Mouse (Mus musculus) testis, adult 2 months (tissue): ENCODE data around the gene Hmg20b. TPM values are rescaled to one million over a fixed set of nuclear protein-coding genes. Genes with fewer than 3 reads are reported as not detected.

ENCODE experiments used
- H3K27ac ChIP-seq: fragments of 200-500 bp; 2 replicates; pipeline ENCODE4 v1.5.1; 2012; ENCODE audit warnings: low read depth, low read length; ENCODE audit not compliant: control insufficient read depth, insufficient read depth
- H3K27me3 ChIP-seq: fragments of 200-500 bp; 2 replicates; pipeline ENCODE4 v1.6.1; 2012; ENCODE audit warnings: mild to moderate bottlenecking, low read length, moderate library complexity; ENCODE audit not compliant: control insufficient read depth, insufficient read depth
- H3K36me3 ChIP-seq: fragments of 200-500 bp; 2 replicates; pipeline ENCODE4 v1.6.1; 2012; ENCODE audit warnings: mild to moderate bottlenecking, low read length; ENCODE audit not compliant: control insufficient read depth, insufficient read depth
- H3K4me1 ChIP-seq: fragments of 200-500 bp; 2 replicates; pipeline ENCODE4 v1.6.1; 2012; ENCODE audit warnings: low read length; ENCODE audit not compliant: control insufficient read depth, insufficient read depth
- H3K4me3 ChIP-seq: fragments of 200-500 bp; 2 replicates; pipeline ENCODE4 v1.5.1; 2012; ENCODE audit warnings: low read depth, mild to moderate bottlenecking, low read length, moderate library complexity, mixed read lengths; ENCODE audit not compliant: control insufficient read depth
- CTCF ChIP-seq: fragments of 200-500 bp; IDR thresholded peaks from 2 replicates; pipeline ENCODE4 v1.5.1; 2012; ENCODE audit warnings: low read depth, mild to moderate bottlenecking, inconsistent platforms, low read length, moderate library complexity; ENCODE audit not compliant: control insufficient read depth, insufficient read depth, insufficient replicate concordance
- POLR2A ChIP-seq: fragments of 200-500 bp; IDR thresholded peaks from 2 replicates; pipeline ENCODE4 v1.6.1; 2012; ENCODE audit warnings: low read depth, mild to moderate bottlenecking, inconsistent platforms, low read length, moderate library complexity; ENCODE audit not compliant: control insufficient read depth
- polyA plus RNA-seq: library from polyadenylated mRNA; depleted of rRNA; stranded (reverse); fragments of >200 nt; gene quantifications from 2 replicates; pipeline ENCODE4 v1.2.3, GENCODE M21; 2012

The Hmg20b gene
- polyA plus RNA-seq, 1 experiment: 23.0 TPM

DNA sequence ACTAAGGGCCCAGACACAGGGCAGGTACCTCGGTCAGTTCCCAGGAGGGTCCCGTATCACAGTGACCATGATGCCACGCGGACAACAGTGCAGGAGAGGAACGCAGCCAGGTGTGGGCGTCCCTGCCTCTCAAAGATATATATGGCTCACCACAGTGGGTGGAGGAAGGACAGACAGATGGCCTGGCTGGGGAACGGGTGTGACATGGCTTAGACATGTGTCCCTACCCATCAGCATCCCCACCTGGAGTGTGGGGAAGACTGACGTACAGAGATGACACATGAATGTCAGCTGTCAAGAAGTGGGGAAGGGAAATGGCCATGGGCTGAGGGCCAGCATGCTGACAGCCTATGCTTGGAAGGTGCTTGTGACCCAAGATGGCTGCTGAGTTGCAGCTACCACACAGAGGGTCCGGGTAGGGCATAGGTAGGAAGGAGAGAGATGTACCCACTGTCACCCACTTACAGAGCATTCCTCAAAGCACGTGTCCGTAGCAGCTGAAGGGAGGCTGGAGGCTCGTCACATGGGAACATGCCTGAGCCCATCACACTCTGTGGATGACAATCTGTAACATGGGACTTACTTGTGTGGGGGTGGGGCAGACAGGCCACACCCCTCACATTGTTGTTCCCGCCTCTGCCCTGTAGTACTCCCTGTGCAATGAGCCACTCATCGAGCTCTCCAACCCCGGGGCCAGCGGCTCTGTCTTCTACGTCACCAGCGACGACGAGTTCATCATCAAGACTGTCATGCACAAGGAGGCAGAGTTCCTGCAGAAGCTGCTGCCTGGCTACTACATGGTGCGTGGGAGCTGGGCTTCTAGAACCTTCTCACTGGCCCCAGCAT, 43.2 kb downstream of the Hmg20b start:
- Histone ChIP-seq H3K36me3 (no peaks in the 10 kb centered on the region), H3K4me3 (no peak overlapping the region), H3K27me3 (no peaks in the 10 kb centered on the region), H3K27ac (no peak overlapping the region), H3K4me1 (no peaks in the 10 kb centered on the region; the same call in 1 of the 2 replicates)
- TF ChIP-seq POLR2A (no peak), CTCF (no peak)

DNA sequence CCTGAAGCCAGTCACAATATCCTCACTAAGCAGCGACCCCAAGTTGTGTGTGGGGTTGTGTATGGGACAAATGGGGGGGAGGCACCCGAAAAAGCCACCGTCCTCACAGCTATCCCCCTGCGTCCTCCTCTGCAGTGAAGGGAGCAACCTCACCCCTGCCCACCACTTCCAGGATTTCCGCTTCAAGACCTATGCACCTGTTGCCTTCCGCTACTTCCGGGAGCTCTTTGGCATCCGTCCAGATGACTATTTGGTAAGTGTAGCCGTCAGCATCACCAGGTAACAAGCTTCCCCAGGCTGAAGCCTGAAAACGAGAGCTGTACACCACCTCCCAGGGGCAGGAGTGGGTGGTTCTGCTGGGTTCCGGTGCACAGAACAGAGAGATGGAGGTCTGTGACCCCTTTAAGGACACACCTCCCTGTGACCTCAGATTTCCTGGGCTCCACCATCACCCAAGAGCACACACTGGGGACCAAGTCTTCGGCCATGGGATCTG, 44.1 kb downstream of the Hmg20b start:
- Histone ChIP-seq H3K27ac (no peak overlapping the region), H3K27me3 (no peaks in the 10 kb centered on the region), H3K4me3 (no peak overlapping the region), H3K36me3 (no peaks in the 10 kb centered on the region), H3K4me1 (no peaks in the 10 kb centered on the region; the same call in 1 of the 2 replicates)
- no peak for TF ChIP-seq POLR2A
- TF ChIP-seq CTCF: no peak

DNA sequence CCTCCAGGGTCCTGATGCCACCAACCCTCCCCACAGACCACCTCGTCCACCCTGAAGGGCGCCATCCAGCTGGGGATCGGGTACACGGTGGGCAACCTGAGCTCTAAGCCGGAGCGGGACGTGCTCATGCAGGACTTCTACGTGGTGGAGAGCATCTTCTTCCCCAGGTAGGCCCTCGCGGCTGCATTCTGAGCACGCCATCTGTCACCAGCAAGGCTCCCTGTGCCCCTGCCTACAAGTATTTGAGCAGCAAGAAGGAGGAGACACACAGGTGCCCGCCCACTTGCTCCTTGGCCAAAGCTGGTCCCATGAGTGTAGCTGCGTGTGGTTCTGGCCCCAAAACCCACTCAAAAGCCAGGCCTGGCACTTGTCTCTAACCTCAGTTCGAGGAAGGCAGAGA, 44.6 kb downstream of the Hmg20b start:
- no peak overlapping the region for H3K27ac ChIP-seq
- no peaks in the 10 kb centered on the region for H3K36me3 ChIP-seq
- no peak overlapping the region for H3K4me3 ChIP-seq
- no peaks in the 10 kb centered on the region for H3K27me3 ChIP-seq
- no peak for TF ChIP-seq CTCF
- TF ChIP-seq POLR2A: 0 out of 2 replicates have a peak, but pooled peaks have one; percentile 18
- H3K4me1 ChIP-seq: no peaks in the 10 kb centered on the region; the same call in 1 of the 2 replicates

DNA sequence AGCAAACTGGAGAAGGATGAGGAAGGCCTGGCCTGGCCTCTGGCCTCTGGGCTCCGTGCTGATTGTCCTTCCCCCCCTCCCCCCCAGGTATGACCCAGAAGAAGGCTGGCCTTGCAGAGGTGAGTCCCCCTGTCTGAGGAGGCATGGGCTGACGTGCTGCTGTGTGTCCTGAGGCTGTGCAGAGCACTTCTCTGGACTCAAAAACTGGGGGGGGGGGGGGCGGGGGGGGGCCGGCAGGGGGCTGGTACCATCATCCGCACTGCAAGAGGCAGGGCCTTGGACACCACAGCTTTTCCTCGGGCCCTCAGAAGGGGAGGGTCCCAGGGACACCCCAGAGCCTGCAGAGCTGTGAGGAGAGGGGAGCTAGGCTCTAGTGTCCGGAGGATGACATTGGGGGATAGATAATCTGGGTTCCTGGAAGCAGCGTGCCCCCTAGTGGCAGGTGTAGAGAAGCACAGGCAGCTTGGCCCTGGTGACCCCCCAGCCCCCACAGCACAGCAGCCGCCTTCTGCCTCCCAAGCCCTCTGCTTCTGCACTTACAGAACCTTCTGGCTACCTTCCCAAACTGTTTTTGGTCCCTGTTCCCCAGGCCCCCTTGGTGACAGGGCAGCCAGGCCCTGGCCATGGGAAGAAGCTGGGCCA, 45.6 kb downstream of the Hmg20b start:
- H3K36me3 ChIP-seq: no peaks in the 10 kb centered on the region
- H3K4me3 ChIP-seq: no peak overlapping the region
- no peak overlapping the region for H3K27ac ChIP-seq
- no peaks in the 10 kb centered on the region; the same call in 1 of the 2 replicates for H3K4me1 ChIP-seq
- H3K27me3 ChIP-seq: no peaks in the 10 kb centered on the region
- no peak for TF ChIP-seq POLR2A
- TF ChIP-seq CTCF: peak; percentile 88

DNA sequence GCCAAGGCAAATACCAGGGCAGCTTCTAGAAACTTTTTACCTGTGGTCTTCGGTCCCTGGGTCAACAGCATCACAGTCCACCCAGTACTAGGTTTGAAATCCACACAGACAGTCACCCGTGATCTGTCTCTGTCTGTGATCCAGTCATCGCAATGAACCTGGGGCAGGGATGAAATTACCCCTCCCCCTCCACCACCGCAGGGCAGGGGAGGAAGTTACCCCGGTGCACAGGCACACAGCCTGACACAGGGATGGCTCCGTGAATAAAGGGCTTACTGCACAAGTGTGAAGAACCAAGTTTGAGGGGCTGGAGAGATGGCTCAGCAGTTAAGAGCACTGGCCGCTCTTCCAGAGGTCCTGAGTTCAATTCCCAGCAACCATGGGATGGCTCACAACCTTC, 46.5 kb downstream of the Hmg20b start:
- Histone ChIP-seq H3K4me1 (no peaks in the 10 kb centered on the region; the same call in 1 of the 2 replicates), H3K27ac (no peak overlapping the region), H3K36me3 (no peaks in the 10 kb centered on the region), H3K27me3 (no peaks in the 10 kb centered on the region), H3K4me3 (no peak overlapping the region)
- TF ChIP-seq CTCF (no peak), POLR2A (no peak)

DNA sequence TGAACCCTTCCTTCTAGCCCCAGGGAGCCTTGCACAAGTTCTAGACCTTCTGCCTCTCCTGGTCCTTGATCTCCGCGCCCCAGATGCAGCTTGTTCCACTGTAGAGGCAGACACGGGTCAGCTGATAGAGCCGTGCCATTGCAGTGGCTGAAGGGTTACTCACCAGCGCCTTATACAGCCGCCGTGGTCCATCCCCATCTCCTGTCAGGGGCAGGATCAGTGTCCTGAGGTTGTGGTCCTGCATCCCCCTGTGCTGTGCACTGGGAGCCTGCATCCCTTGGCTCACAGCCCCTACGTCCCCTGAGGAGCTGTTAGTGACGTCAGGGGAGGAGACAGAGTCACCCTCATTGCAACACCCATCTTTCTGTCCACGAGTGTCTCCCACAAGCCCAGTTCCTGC, 47.0 kb downstream of the Hmg20b start:
- H3K36me3 ChIP-seq: no peaks in the 10 kb centered on the region
- no peak overlapping the region for H3K4me3 ChIP-seq
- H3K27me3 ChIP-seq: no peaks in the 10 kb centered on the region
- no peaks in the 10 kb centered on the region; the same call in 1 of the 2 replicates for H3K4me1 ChIP-seq
- no peak overlapping the region for H3K27ac ChIP-seq
- TF ChIP-seq POLR2A (no peak), CTCF (no peak)

DNA sequence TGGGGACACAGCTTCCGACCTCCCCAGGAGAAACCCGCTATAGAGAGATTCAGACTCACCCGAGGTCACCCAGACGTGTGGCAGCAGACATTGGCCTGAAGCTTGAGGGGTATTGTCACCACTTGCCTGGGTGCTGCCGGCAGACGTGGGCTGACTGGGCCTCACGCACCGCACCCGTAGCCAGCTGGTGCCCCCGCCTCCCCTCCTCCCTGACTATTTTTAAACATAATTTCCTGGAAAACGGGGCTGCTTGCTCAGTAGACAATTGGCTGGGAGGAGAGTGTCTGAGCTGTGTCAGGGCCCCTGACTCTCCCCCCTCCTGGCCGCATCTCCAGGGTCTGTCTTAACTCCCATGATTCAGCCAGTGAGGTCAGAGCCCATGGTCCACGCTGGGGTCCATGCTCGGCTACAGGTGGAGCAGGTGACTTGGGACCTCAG, 47.5 kb downstream of the Hmg20b start:
- H3K27me3 ChIP-seq: no peaks in the 10 kb centered on the region
- no peak overlapping the region for H3K4me3 ChIP-seq
- TF ChIP-seq POLR2A: no peak
- no peak for TF ChIP-seq CTCF
- no peak overlapping the region for H3K27ac ChIP-seq
- H3K4me1 ChIP-seq: no peaks in the 10 kb centered on the region; the same call in 1 of the 2 replicates
- H3K36me3 ChIP-seq: no peaks in the 10 kb centered on the region
